Mouse (Mus musculus): ENCODE measurements around the gene Lrrc55.

DNA sequence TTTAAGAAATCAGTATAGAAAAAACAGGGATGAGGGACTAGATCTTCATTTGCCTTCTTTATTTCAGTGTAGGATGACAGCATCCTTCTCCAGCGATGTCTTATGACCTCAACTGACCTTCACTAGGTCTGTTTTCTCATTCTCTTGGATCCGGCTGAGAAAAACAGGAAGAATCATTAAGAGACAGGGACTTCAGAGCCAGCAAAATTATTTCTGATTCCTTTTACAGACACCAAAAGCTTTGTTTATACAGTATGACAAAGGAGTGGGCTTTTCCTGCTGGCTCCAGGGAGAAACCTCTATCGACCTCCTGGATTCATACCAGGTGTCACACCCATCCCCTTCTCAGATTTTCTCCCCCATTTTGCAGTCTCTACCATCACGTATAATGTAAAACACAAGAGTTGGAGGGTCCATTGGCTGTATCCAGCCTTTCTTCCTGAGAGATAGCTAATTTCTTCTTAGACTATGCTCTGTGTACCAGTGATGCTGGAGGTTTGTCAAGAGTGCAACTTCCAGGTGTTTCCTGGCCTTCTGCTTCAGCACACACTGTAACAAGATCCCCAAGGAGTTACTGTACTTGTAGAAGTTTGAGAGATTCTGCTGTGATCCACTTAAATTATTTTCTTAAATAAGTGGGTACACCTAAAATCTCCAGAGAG, 18.7 kb downstream of the Lrrc55 start:
- TF ChIP-seq CTCF (IDR thresholded peaks at IDR 0.05; ENCODE audit: insufficient read depth, low read depth, low read length) (no peak), POLR2A (IDR thresholded peaks at IDR 0.05; ENCODE audit: insufficient read depth, low read depth, low read length) (no peak)

All from olfactory bulb, adult 2 months (tissue).